Mouse (Mus musculus) thymus, adult 2 months (tissue): Measurements from ENCODE around the gene Peli2. TPM values are rescaled to one million over a fixed set of nuclear protein-coding genes. Genes with fewer than 3 reads are reported as not detected.

Experiments used
- DNase-seq: peaks from one replicate; pipeline ENCODE4 v3.0.0; 2021
- H3K27ac ChIP-seq: fragments of 200-500 bp; 2 replicates; pipeline ENCODE4 v1.5.1; 2012; ENCODE audit warnings: low read length, control low read depth; ENCODE audit not compliant: control insufficient read depth, insufficient read depth
- H3K27me3 ChIP-seq: fragments of 200-500 bp; 2 replicates; pipeline ENCODE4 v1.6.1; 2012; ENCODE audit warnings: mild to moderate bottlenecking, low read length, moderate library complexity, mixed read lengths; ENCODE audit not compliant: control insufficient read depth, insufficient read depth
- H3K36me3 ChIP-seq: fragments of 200-500 bp; 2 replicates; pipeline ENCODE4 v1.6.1; 2012; ENCODE audit warnings: mild to moderate bottlenecking, low read length, moderate library complexity; ENCODE audit not compliant: control insufficient read depth, insufficient read depth
- H3K4me1 ChIP-seq: fragments of 200-500 bp; replicated peaks from 2 replicates; pipeline ENCODE4 v1.6.1; 2012; ENCODE audit warnings: low read length; ENCODE audit not compliant: control insufficient read depth, insufficient read depth
- H3K4me3 ChIP-seq: fragments of 200-500 bp; 2 replicates; pipeline ENCODE4 v1.5.1; 2012; ENCODE audit warnings: mild to moderate bottlenecking, low read length, control low read depth, moderate library complexity; ENCODE audit not compliant: control insufficient read depth, insufficient read depth
- CTCF ChIP-seq: fragments of 200-500 bp; IDR thresholded peaks from 2 replicates; pipeline ENCODE4 v1.5.1; 2012; ENCODE audit warnings: mild to moderate bottlenecking, control low read depth, low read length, moderate library complexity, borderline replicate concordance; ENCODE audit not compliant: control insufficient read depth, poor library complexity, insufficient read depth; ENCODE audit errors: extremely low read depth
- POLR2A ChIP-seq: fragments of 200-500 bp; IDR thresholded peaks from 2 replicates; pipeline ENCODE4 v1.6.1; 2012; ENCODE audit warnings: mild to moderate bottlenecking, low read length, control low read depth, moderate library complexity; ENCODE audit not compliant: control insufficient read depth, poor library complexity, insufficient read depth; ENCODE audit errors: extremely low read depth
- WGBS: fragments of 180-500 bp; shearing (Covaris S2); methylation state at CpG from one replicate; pipeline ENCODE4 v1.1.7; 2018; 5-methylcytosine and 5-hydroxymethylcytosine counted together
- polyA plus RNA-seq: library from polyadenylated mRNA; depleted of rRNA; stranded (reverse); fragments of >200 nt; gene quantifications from 2 replicates; pipeline ENCODE4 v1.2.3, GENCODE M21; 2012

Peli2 gene
- polyA plus RNA-seq, 1 experiment = 2.8 TPM

- 25% methylated on average over 7 of the region's 7 CpGs for WGBS
- no peaks in the 10 kb centered on the region for H3K36me3 ChIP-seq
- peaks cover 18% of the 10 kb centered on the region for H3K4me1 ChIP-seq
- peak; percentile 33 for DNase-seq
- H3K4me3 ChIP-seq = no peak overlapping the region
- H3K27me3 ChIP-seq = no peaks in the 10 kb centered on the region
- H3K27ac ChIP-seq = no peak overlapping the region
- no peak for TF ChIP-seq CTCF
- no peak for TF ChIP-seq POLR2A
These were observed 105.3 kb downstream of the Peli2 start for GRCm38 (mm10) chr14:48225810-48226446.

- no peak for DNase-seq
- no peaks in the 10 kb centered on the region for H3K27me3 ChIP-seq
- H3K4me1 ChIP-seq = peaks cover 18% of the 10 kb centered on the region
- no peak overlapping the region for H3K4me3 ChIP-seq
- no peak overlapping the region for H3K27ac ChIP-seq
- no peaks in the 10 kb centered on the region for H3K36me3 ChIP-seq
- TF ChIP-seq POLR2A = no peak
- no peak for TF ChIP-seq CTCF
- WGBS = 95% methylated on average over 10 of the region's 10 CpGs
These were observed 106.1 kb downstream of the Peli2 start for GRCm38 (mm10) chr14:48226759-48227158.

- H3K27ac ChIP-seq = no peak overlapping the region
- H3K27me3 ChIP-seq = no peaks in the 10 kb centered on the region
- H3K4me1 ChIP-seq = no peaks in the 10 kb centered on the region
- no peaks in the 10 kb centered on the region for H3K36me3 ChIP-seq
- no peak for TF ChIP-seq CTCF
- no peak overlapping the region for H3K4me3 ChIP-seq
- 96% methylated on average over 20 of the region's 20 CpGs for WGBS
- no peak for DNase-seq
These were observed 114.3 kb downstream of the Peli2 start for GRCm38 (mm10) chr14:48234785-48235519.

- peaks cover 9% of the 10 kb centered on the region for H3K4me1 ChIP-seq
- WGBS = 94% methylated on average over 7 of the region's 7 CpGs
- H3K4me3 ChIP-seq = no peak overlapping the region
- H3K36me3 ChIP-seq = no peaks in the 10 kb centered on the region
- H3K27ac ChIP-seq = no peak overlapping the region
- no peak for DNase-seq
- H3K27me3 ChIP-seq = no peaks in the 10 kb centered on the region
- no peak for TF ChIP-seq CTCF
These were observed 120.7 kb downstream of the Peli2 start for GRCm38 (mm10) chr14:48241335-48241734.

GRCm38 (mm10) chr14:48246236-48246635, 125.6 kb downstream of the Peli2 start:
- DNase-seq = peak; percentile 69
- no peak overlapping the region for H3K4me3 ChIP-seq
- WGBS = 3% methylated on average over 3 of the region's 3 CpGs
- TF ChIP-seq POLR2A = peak; percentile 17; the same call in 1 of the 2 replicates
- no peak for TF ChIP-seq CTCF
- H3K4me1 ChIP-seq = peaks cover 19% of the 10 kb centered on the region
- no peaks in the 10 kb centered on the region for H3K36me3 ChIP-seq
- H3K27ac ChIP-seq = peak overlapping the region; percentile 33; the same call in 1 of the 2 replicates
- no peaks in the 10 kb centered on the region for H3K27me3 ChIP-seq

GRCm38 (mm10) chr14:48246963-48247362, 126.3 kb downstream of the Peli2 start:
- no peak overlapping the region for H3K4me3 ChIP-seq
- 91% methylated on average over 9 of the region's 9 CpGs for WGBS
- H3K27ac ChIP-seq = no peak overlapping the region
- H3K27me3 ChIP-seq = no peaks in the 10 kb centered on the region
- H3K36me3 ChIP-seq = no peaks in the 10 kb centered on the region
- no peak for DNase-seq
- H3K4me1 ChIP-seq = peaks cover 25% of the 10 kb centered on the region
- TF ChIP-seq POLR2A = no peak
- TF ChIP-seq CTCF = no peak

- no peaks in the 10 kb centered on the region for H3K36me3 ChIP-seq
- no peak for DNase-seq
- WGBS = 100% methylated on average over 2 of the region's 2 CpGs
- no peaks in the 10 kb centered on the region for H3K27me3 ChIP-seq
- H3K27ac ChIP-seq = no peak overlapping the region
- peaks cover 34% of the 10 kb centered on the region for H3K4me1 ChIP-seq
- no peak overlapping the region for H3K4me3 ChIP-seq
- TF ChIP-seq POLR2A = no peak
These were observed 128.8 kb downstream of the Peli2 start for GRCm38 (mm10) chr14:48249459-48249858.
